In the genomic region with DNA sequence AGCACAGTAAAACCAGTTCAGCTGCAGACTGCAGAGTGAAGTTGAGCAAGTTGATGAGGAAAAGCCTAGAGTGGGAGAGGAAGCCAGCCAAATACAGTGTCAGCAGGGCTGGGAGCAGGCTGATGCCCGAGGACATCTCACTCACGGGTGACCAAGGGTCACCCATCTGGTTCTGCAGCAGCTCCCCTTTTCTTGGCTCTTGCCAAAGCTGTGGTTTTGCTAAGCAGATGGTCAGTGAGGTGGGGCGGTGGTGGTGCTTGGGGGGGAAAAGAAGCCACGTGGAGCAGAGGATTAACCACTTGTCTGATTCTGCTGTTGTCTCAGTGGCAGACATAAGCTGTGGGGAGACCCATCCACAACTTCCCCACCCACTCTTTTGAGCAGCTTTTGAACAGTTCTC, we compare ENCODE assay signal across 8 mouse cellular contexts. TPM values are rescaled to one million over a fixed set of nuclear protein-coding genes. Genes with fewer than 3 reads are reported as not detected.
DNase-seq lines count a peak whose midpoint lies in the region; ATAC-seq and TF ChIP-seq lines count a peak whose summit lies in the region.

No protein-coding gene starts in this region.

- no peak overlapping the region for H3K27ac ChIP-seq in hindbrain, embryonic 15.5 days (replicated peaks)
- H3K27ac ChIP-seq in hindbrain, embryonic 14.5 days: no peak overlapping the region
- H3K27ac ChIP-seq in intestine, postnatal 0 days (ENCODE audit: low read depth, low read length): no peak overlapping the region

- 0 out of 2 replicates have a peak, but pooled peaks have one; percentile 59 for ATAC-seq in hindbrain, embryonic 15.5 days (ENCODE audit: low FRiP score, low read depth)
- no peak for ATAC-seq in hindbrain, embryonic 14.5 days (ENCODE audit: low FRiP score)
- ATAC-seq in intestine, postnatal 0 days: no peak
- ATAC-seq in CD4-positive, CD25-positive, alpha-beta regulatory T cell, adult 4 months: no peak

- H3K4me2 ChIP-seq in hindbrain, embryonic 15.5 days: no peak overlapping the region
- H3K4me2 ChIP-seq in hindbrain, embryonic 14.5 days (replicated peaks): no peak overlapping the region
- H3K4me2 ChIP-seq in intestine, postnatal 0 days (replicated peaks; ENCODE audit: low read depth): no peak overlapping the region

- 21% methylated on average over 4 of the region's 4 CpGs for WGBS in hindbrain, embryonic 15.5 days
- WGBS in hindbrain, embryonic 14.5 days: 13% methylated on average over 4 of the region's 4 CpGs
- WGBS in intestine, postnatal 0 days: 18% methylated on average over 4 of the region's 4 CpGs

- H3K9ac ChIP-seq in hindbrain, embryonic 15.5 days: no peak overlapping the region
- no peak overlapping the region for H3K9ac ChIP-seq in hindbrain, embryonic 14.5 days
- no peak overlapping the region for H3K9ac ChIP-seq in intestine, postnatal 0 days (ENCODE audit: low read depth, low read length)

- H3K9me3 ChIP-seq in hindbrain, embryonic 15.5 days: no peaks in the 10 kb centered on the region
- no peaks in the 10 kb centered on the region for H3K9me3 ChIP-seq in hindbrain, embryonic 14.5 days (ENCODE audit: control insufficient read depth, low read length)
- H3K9me3 ChIP-seq in intestine, postnatal 0 days (ENCODE audit: control insufficient read depth): no peaks in the 10 kb centered on the region

- H3K27me3 ChIP-seq in hindbrain, embryonic 15.5 days: no peaks in the 10 kb centered on the region
- H3K27me3 ChIP-seq in hindbrain, embryonic 14.5 days (ENCODE audit: control insufficient read depth, insufficient read depth, low read length): no peaks in the 10 kb centered on the region
- no peaks in the 10 kb centered on the region for H3K27me3 ChIP-seq in intestine, postnatal 0 days (replicated peaks; ENCODE audit: control insufficient read depth, insufficient read depth, low read length)

- no peak for DNase-seq in hindbrain, embryonic 14.5 days (ENCODE audit: low spot score)
- DNase-seq in 3T3-L1 (ENCODE audit: low read depth, low spot score): peak; percentile 90
- peak; percentile 54 for DNase-seq in adrenal gland, postnatal 10 days
- peak; percentile 47 to 59 for DNase-seq in heart, postnatal 10 days
- DNase-seq in retina, embryonic 14.5 days (ENCODE audit: low spot score): peak; percentile 48

- no peak overlapping the region for H3K4me3 ChIP-seq in hindbrain, embryonic 15.5 days
- H3K4me3 ChIP-seq in hindbrain, embryonic 14.5 days (replicated peaks; ENCODE audit: low read length): no peak overlapping the region
- no peak overlapping the region for H3K4me3 ChIP-seq in intestine, postnatal 0 days (ENCODE audit: low read depth, low read length)

- TF ChIP-seq CTCF in intestine, postnatal 0 days (IDR thresholded peaks at IDR 0.05; ENCODE audit: low read depth): no peak

- peaks cover 28% of the 10 kb centered on the region for H3K4me1 ChIP-seq in hindbrain, embryonic 15.5 days (replicated peaks)
- H3K4me1 ChIP-seq in hindbrain, embryonic 14.5 days (replicated peaks; ENCODE audit: control insufficient read depth, insufficient read depth, low read length): peaks cover 10% of the 10 kb centered on the region; the same call in 1 of the 2 replicates
- H3K4me1 ChIP-seq in intestine, postnatal 0 days (replicated peaks; ENCODE audit: control insufficient read depth, insufficient read depth, low read length): no peaks in the 10 kb centered on the region

- intact Hi-C loops in heart, postnatal 10 days (cut with DNase I): no loop called here

- peaks cover 5% of the 10 kb centered on the region for H3K36me3 ChIP-seq in hindbrain, embryonic 15.5 days
- peaks cover 5% of the 10 kb centered on the region; the same call in 1 of the 2 replicates for H3K36me3 ChIP-seq in hindbrain, embryonic 14.5 days (replicated peaks; ENCODE audit: control insufficient read depth, insufficient read depth)
- H3K36me3 ChIP-seq in intestine, postnatal 0 days (ENCODE audit: control insufficient read depth, insufficient read depth): no peaks in the 10 kb centered on the region

RNA-seq across cellular contexts. Expression of a gene that starts 7.1 kb away (rescaled TPM):
- 71.0 and 72.7 TPM in 2 replicates for polyA plus RNA-seq in hindbrain, embryonic 15.5 days (2015; fragmentation: Nextera tagmentation; extraction: Ambion mirVana)
- 73.1 and 79.2 TPM in 2 replicates for polyA plus RNA-seq in hindbrain, embryonic 14.5 days (2014; fragmentation: Nextera tagmentation; extraction: Ambion mirVana)
- total RNA-seq in adrenal gland, postnatal 10 days (2021): 10 to 100 TPM; 30.2 to 34.0 TPM
- 10 to 100 TPM; 31.2 to 37.0 TPM for total RNA-seq in heart, postnatal 10 days (2021)
- 22.9 and 26.4 TPM in 2 replicates for polyA plus RNA-seq in intestine, postnatal 0 days (2015; fragmentation: Nextera tagmentation; extraction: Ambion mirVana)
- 10 to 100 TPM; 20.6 to 24.3 TPM for polyA plus RNA-seq in CD4-positive, CD25-positive, alpha-beta regulatory T cell, adult 4 months (2017; shearing (Covaris generic))

RNA-seq across cellular contexts. Expression of a gene that starts 21.9 kb away (rescaled TPM):
- polyA plus RNA-seq in hindbrain, embryonic 15.5 days (2015; fragmentation: Nextera tagmentation; extraction: Ambion mirVana): 2.0 and 2.6 TPM in 2 replicates
- 1.4 and 1.7 TPM in 2 replicates for polyA plus RNA-seq in hindbrain, embryonic 14.5 days (2014; fragmentation: Nextera tagmentation; extraction: Ambion mirVana)
- under 1 TPM; 0.09 to 0.76 TPM for total RNA-seq in adrenal gland, postnatal 10 days (2021)
- total RNA-seq in heart, postnatal 10 days (2021): not detected
- polyA plus RNA-seq in intestine, postnatal 0 days (2015; fragmentation: Nextera tagmentation; extraction: Ambion mirVana): not detected in 2 replicates
- polyA plus RNA-seq in CD4-positive, CD25-positive, alpha-beta regulatory T cell, adult 4 months (2017; shearing (Covaris generic)): not detected

RNA-seq across cellular contexts. Expression of a gene that starts 45.1 kb away (rescaled TPM):
- polyA plus RNA-seq in hindbrain, embryonic 15.5 days (2015; fragmentation: Nextera tagmentation; extraction: Ambion mirVana): 189 and 207 TPM in 2 replicates
- 148 and 149 TPM in 2 replicates for polyA plus RNA-seq in hindbrain, embryonic 14.5 days (2014; fragmentation: Nextera tagmentation; extraction: Ambion mirVana)
- 100 to 1,000 TPM; 102 to 111 TPM for total RNA-seq in adrenal gland, postnatal 10 days (2021)
- 10 to 100 TPM; 94.1 to 99.3 TPM for total RNA-seq in heart, postnatal 10 days (2021)
- polyA plus RNA-seq in intestine, postnatal 0 days (2015; fragmentation: Nextera tagmentation; extraction: Ambion mirVana): 132 and 142 TPM in 2 replicates
- 100 to 1,000 TPM in 1 of 2 experiments, 10 to 100 TPM in 1; 83.1 to 115 TPM for polyA plus RNA-seq in CD4-positive, CD25-positive, alpha-beta regulatory T cell, adult 4 months (2017; shearing (Covaris generic))

RNA-seq across cellular contexts. Expression of a gene that starts 55.8 kb away (rescaled TPM):
- polyA plus RNA-seq in hindbrain, embryonic 15.5 days (2015; fragmentation: Nextera tagmentation; extraction: Ambion mirVana): 30.3 and 34.8 TPM in 2 replicates
- 29.4 and 30.2 TPM in 2 replicates for polyA plus RNA-seq in hindbrain, embryonic 14.5 days (2014; fragmentation: Nextera tagmentation; extraction: Ambion mirVana)
- 10 to 100 TPM; 13.1 to 18.9 TPM for total RNA-seq in adrenal gland, postnatal 10 days (2021)
- 10 to 100 TPM; 15.5 to 16.0 TPM for total RNA-seq in heart, postnatal 10 days (2021)
- polyA plus RNA-seq in intestine, postnatal 0 days (2015; fragmentation: Nextera tagmentation; extraction: Ambion mirVana): 9.8 and 11.1 TPM in 2 replicates
- 10 to 100 TPM; 42.6 to 52.6 TPM for polyA plus RNA-seq in CD4-positive, CD25-positive, alpha-beta regulatory T cell, adult 4 months (2017; shearing (Covaris generic))
